Mouse (Mus musculus): ENCODE measurements at regions not wholly inside any gene's neighbourhood (a gene's known extent, or its start where the extent isn't known, plus 50 kb on each side); places are given as distances from the start of the nearest gene placed in this dataset.

GRCm38 (mm10) chr10:126492211-126492610, 408.9 kb downstream of the Atp23 start:
- DNase-seq (ENCODE audit: low spot score) = no peak

GRCm38 (mm10) chr10:126485129-126485528, 416.0 kb downstream of the Atp23 start:
- DNase-seq (ENCODE audit: low spot score) = no peak

- DNase-seq (ENCODE audit: low spot score) = no peak
Observed at GRCm38 (mm10) chr10:126483479-126483878, 417.7 kb downstream of the Atp23 start.

GRCm38 (mm10) chr10:126480382-126480781, 420.8 kb downstream of the Atp23 start:
- no peak for DNase-seq (ENCODE audit: low spot score)

- DNase-seq (ENCODE audit: low spot score) = no peak
Observed at GRCm38 (mm10) chr10:126479743-126480142, 421.4 kb downstream of the Atp23 start.

- no peak for DNase-seq (ENCODE audit: low spot score)
Observed at GRCm38 (mm10) chr10:126473050-126473719, 428.0 kb downstream of the Atp23 start.

GRCm38 (mm10) chr10:126470838-126471491, 430.2 kb downstream of the Atp23 start:
- DNase-seq (ENCODE audit: low spot score) = no peak

GRCm38 (mm10) chr10:126462770-126463169, 438.4 kb downstream of the Atp23 start:
- DNase-seq (ENCODE audit: low spot score) = no peak

GRCm38 (mm10) chr10:126458523-126458922, 442.6 kb downstream of the Atp23 start:
- DNase-seq (ENCODE audit: low spot score) = no peak

GRCm38 (mm10) chr10:126452757-126453528, 448.2 kb downstream of the Atp23 start:
- no peak for DNase-seq (ENCODE audit: low spot score)

- no peak for DNase-seq (ENCODE audit: low spot score)
Observed at GRCm38 (mm10) chr10:126452057-126452622, 449.0 kb downstream of the Atp23 start.

- no peak for DNase-seq (ENCODE audit: low spot score)
Observed at GRCm38 (mm10) chr10:126431222-126431621, 465.3 kb downstream of the Lrig3 start.

GRCm38 (mm10) chr10:126430346-126430745, 464.4 kb downstream of the Lrig3 start:
- DNase-seq (ENCODE audit: low spot score) = no peak

GRCm38 (mm10) chr10:126429502-126429901, 463.5 kb downstream of the Lrig3 start:
- no peak for DNase-seq (ENCODE audit: low spot score)

- no peak for DNase-seq (ENCODE audit: low spot score)
Observed at GRCm38 (mm10) chr10:126422066-126422465, 456.1 kb downstream of the Lrig3 start.

GRCm38 (mm10) chr10:126413786-126414185, 447.8 kb downstream of the Lrig3 start:
- no peak for DNase-seq (ENCODE audit: low spot score)

- no peak for DNase-seq (ENCODE audit: low spot score)
Observed at GRCm38 (mm10) chr10:126392235-126392634, 426.3 kb downstream of the Lrig3 start.

GRCm38 (mm10) chr10:126391770-126392169, 425.8 kb downstream of the Lrig3 start:
- DNase-seq (ENCODE audit: low spot score) = no peak

GRCm38 (mm10) chr10:126386430-126386829, 420.5 kb downstream of the Lrig3 start:
- no peak for DNase-seq (ENCODE audit: low spot score)

GRCm38 (mm10) chr10:126385644-126386043, 419.7 kb downstream of the Lrig3 start:
- DNase-seq (ENCODE audit: low spot score) = no peak

GRCm38 (mm10) chr10:126380381-126380780, 414.4 kb downstream of the Lrig3 start:
- DNase-seq (ENCODE audit: low spot score) = no peak

GRCm38 (mm10) chr10:126379239-126379638, 413.3 kb downstream of the Lrig3 start:
- DNase-seq (ENCODE audit: low spot score) = no peak

GRCm38 (mm10) chr10:126373906-126374305, 407.9 kb downstream of the Lrig3 start:
- no peak for DNase-seq (ENCODE audit: low spot score)

Data from urinary bladder, postnatal 25 days (tissue).